8 mouse cellular contexts compared by ENCODE assay signal in genomic region chr15:89059161-89059931, GRCm38 (mm10). TPM values are rescaled to one million over a fixed set of nuclear protein-coding genes. Genes with fewer than 3 reads are reported as not detected.
DNase-seq lines count a peak whose midpoint lies in the region; ATAC-seq and TF ChIP-seq lines count a peak whose summit lies in the region.

Gene Panx2 (plus strand): TSS chr15:89059734.

- no peak for ATAC-seq in embryonic facial prominence, embryonic 15.5 days (ENCODE audit: insufficient number of reproducible peaks, low FRiP score, low TSS enrichment, low read depth)
- ATAC-seq in intestine, embryonic 14.5 days (replicated peaks; ENCODE audit: low FRiP score, low TSS enrichment, low read depth), result no peak; the same call in 1 of the 2 replicates
- ATAC-seq in liver, postnatal 0 days, result no peak
- ATAC-seq in stomach, postnatal 0 days (ENCODE audit: low FRiP score, low TSS enrichment), result no peak

- H3K4me1 ChIP-seq in liver, adult 2 months (ENCODE audit: control insufficient read depth, insufficient read depth, low read length), result peaks cover 2% of the 10 kb centered on the region; the same call in 1 of the 2 replicates
- H3K4me1 ChIP-seq in embryonic facial prominence, embryonic 15.5 days, result peaks cover 9% of the 10 kb centered on the region; the same call in 1 of the 2 replicates
- H3K4me1 ChIP-seq in intestine, embryonic 14.5 days (replicated peaks; ENCODE audit: control insufficient read depth, insufficient read depth, low read length), result peaks cover 3% of the 10 kb centered on the region; the same call in 1 of the 2 replicates
- no peaks in the 10 kb centered on the region for H3K4me1 ChIP-seq in liver, postnatal 0 days (ENCODE audit: insufficient read depth)
- no peaks in the 10 kb centered on the region for H3K4me1 ChIP-seq in stomach, postnatal 0 days (replicated peaks; ENCODE audit: control insufficient read depth, insufficient read depth)

- H3K27ac ChIP-seq in liver, adult 2 months (replicated peaks; ENCODE audit: insufficient read depth, low read depth, low read length), result no peak within 1 kb of the TSS
- H3K27ac ChIP-seq in embryonic facial prominence, embryonic 15.5 days (replicated peaks), result no peak within 1 kb of the TSS
- H3K27ac ChIP-seq in intestine, embryonic 14.5 days (ENCODE audit: low read depth), result no peak within 1 kb of the TSS
- no peak within 1 kb of the TSS for H3K27ac ChIP-seq in liver, postnatal 0 days (ENCODE audit: low read depth)
- H3K27ac ChIP-seq in stomach, postnatal 0 days (replicated peaks), result no peak within 1 kb of the TSS

- no peak for DNase-seq in liver, adult 2 months (ENCODE audit: extremely low read depth, low read depth, low spot score)
- DNase-seq in liver, result no peak
- DNase-seq in cerebellum, adult 18-20 months, result peak; percentile 61 to 70
- peak; percentile 68 for DNase-seq in intestine, embryonic 14.5 days (ENCODE audit: low spot score)
- no peak for DNase-seq in liver, postnatal 0 days
- DNase-seq in stomach, postnatal 0 days (ENCODE audit: low spot score), result no peak
- DNase-seq in B cell, adult 2 months, result no peak

- TF ChIP-seq CTCF in liver, adult 2 months (IDR thresholded peaks at IDR 0.05; ENCODE audit: low read depth, low read length), result no peak
- TF ChIP-seq CTCF in liver, postnatal 0 days (IDR thresholded peaks at IDR 0.05; ENCODE audit: low read depth), result no peak
- TF ChIP-seq CTCF in stomach, postnatal 0 days (IDR thresholded peaks at IDR 0.05; ENCODE audit: low read depth), result no peak

- peaks cover 8% of the 10 kb centered on the region for H3K27me3 ChIP-seq in liver, adult 2 months (ENCODE audit: control insufficient read depth, insufficient read depth, low read length)
- peaks cover 54% of the 10 kb centered on the region for H3K27me3 ChIP-seq in embryonic facial prominence, embryonic 15.5 days
- peaks cover 44% of the 10 kb centered on the region for H3K27me3 ChIP-seq in intestine, embryonic 14.5 days (replicated peaks; ENCODE audit: control insufficient read depth, insufficient read depth, low read length)
- peaks cover 51% of the 10 kb centered on the region for H3K27me3 ChIP-seq in liver, postnatal 0 days (ENCODE audit: insufficient read depth, low read length)
- H3K27me3 ChIP-seq in stomach, postnatal 0 days (ENCODE audit: control insufficient read depth, insufficient read depth, low read length), result no peaks in the 10 kb centered on the region; the same call in 1 of the 2 replicates

- H3K36me3 ChIP-seq in liver, adult 2 months (ENCODE audit: control insufficient read depth, insufficient read depth, low read length), result no peaks in the 10 kb centered on the region
- H3K36me3 ChIP-seq in embryonic facial prominence, embryonic 15.5 days, result no peaks in the 10 kb centered on the region
- no peaks in the 10 kb centered on the region for H3K36me3 ChIP-seq in intestine, embryonic 14.5 days (ENCODE audit: control insufficient read depth, insufficient read depth, low read length)
- H3K36me3 ChIP-seq in liver, postnatal 0 days (replicated peaks; ENCODE audit: insufficient read depth, low read length), result no peaks in the 10 kb centered on the region
- no peaks in the 10 kb centered on the region for H3K36me3 ChIP-seq in stomach, postnatal 0 days (ENCODE audit: control insufficient read depth, insufficient read depth, low read length)

- no peak for TF ChIP-seq EP300 in liver, postnatal 0 days (IDR thresholded peaks at IDR 0.05; ENCODE audit: low read depth)
- no peak for TF ChIP-seq EP300 in stomach, postnatal 0 days (optimal IDR thresholded peaks at IDR 0.05)

- TF ChIP-seq POLR2A in liver, adult 2 months (IDR thresholded peaks at IDR 0.05; ENCODE audit: extremely low read depth, insufficient read depth, low read length), result no peak

- H3K4me3 ChIP-seq in liver, adult 2 months (ENCODE audit: insufficient read depth, low read depth, low read length), result peak within 1 kb of the TSS; percentile 40; the same call in 1 of the 2 replicates
- peak within 1 kb of the TSS; percentile 58 for H3K4me3 ChIP-seq in embryonic facial prominence, embryonic 15.5 days (replicated peaks)
- H3K4me3 ChIP-seq in intestine, embryonic 14.5 days (ENCODE audit: low read depth, low read length), result peak within 1 kb of the TSS; percentile 49
- H3K4me3 ChIP-seq in liver, postnatal 0 days (ENCODE audit: low read depth, low read length), result peak within 1 kb of the TSS; percentile 48
- peak within 1 kb of the TSS; percentile 53 for H3K4me3 ChIP-seq in stomach, postnatal 0 days (ENCODE audit: low read depth, low read length)

- WGBS in liver, adult 2 months, result 3% methylated on average over 34 of the region's 57 CpGs
- under 1% methylated on average over 49 of the region's 57 CpGs for WGBS in embryonic facial prominence, embryonic 15.5 days
- WGBS in intestine, embryonic 14.5 days, result 2% methylated on average over 47 of the region's 57 CpGs
- WGBS in liver, postnatal 0 days (ENCODE audit: insufficient replicate concordance), result 4% methylated on average over 34 of the region's 57 CpGs
- 1% methylated on average over 46 of the region's 57 CpGs for WGBS in stomach, postnatal 0 days

- peak within 1 kb of the TSS; percentile 89 for H3K4me2 ChIP-seq in embryonic facial prominence, embryonic 15.5 days (replicated peaks)
- peak within 1 kb of the TSS; percentile 97 for H3K4me2 ChIP-seq in intestine, embryonic 14.5 days (ENCODE audit: low read length)
- peak within 1 kb of the TSS; percentile 75 for H3K4me2 ChIP-seq in liver, postnatal 0 days (ENCODE audit: low read depth, low read length)
- H3K4me2 ChIP-seq in stomach, postnatal 0 days (replicated peaks; ENCODE audit: low read depth), result peak within 1 kb of the TSS; percentile 95

- no peak within 1 kb of the TSS for H3K9ac ChIP-seq in liver, adult 2 months (ENCODE audit: low read depth, low read length)
- peak within 1 kb of the TSS; percentile 33 for H3K9ac ChIP-seq in embryonic facial prominence, embryonic 15.5 days
- peak within 1 kb of the TSS; percentile 50 for H3K9ac ChIP-seq in intestine, embryonic 14.5 days (ENCODE audit: low read length)
- H3K9ac ChIP-seq in liver, postnatal 0 days (replicated peaks), result 0 out of 2 replicates have a peak within 1 kb of the TSS, but pooled peaks have one; percentile 7
- H3K9ac ChIP-seq in stomach, postnatal 0 days (ENCODE audit: low read length), result peak within 1 kb of the TSS; percentile 51

- H3K9me3 ChIP-seq in embryonic facial prominence, embryonic 15.5 days (replicated peaks), result no peaks in the 10 kb centered on the region
- H3K9me3 ChIP-seq in intestine, embryonic 14.5 days (ENCODE audit: control insufficient read depth, low read length), result no peaks in the 10 kb centered on the region
- no peaks in the 10 kb centered on the region for H3K9me3 ChIP-seq in liver, postnatal 0 days (ENCODE audit: low read length)
- no peaks in the 10 kb centered on the region for H3K9me3 ChIP-seq in stomach, postnatal 0 days (ENCODE audit: control insufficient read depth, low read length)

- H3K79me2 ChIP-seq in liver, adult 2 months (ENCODE audit: control insufficient read depth, insufficient read depth, low read length), result no peaks in the 10 kb centered on the region

RNA-seq across cellular contexts. Expression of gene Panx2, which starts in this region (rescaled TPM):
- not detected in 2 replicates for total RNA-seq in liver, adult 2 months (2014; rRNA removed)
- polyA plus RNA-seq in liver, adult 2 months (2012; rRNA removed), result not detected in 2 replicates
- 0.33 and 0.84 TPM in 2 replicates for polyA plus RNA-seq in embryonic facial prominence, embryonic 15.5 days (2015; fragmentation: Nextera tagmentation; extraction: Ambion mirVana)
- 0.23 and 0.71 TPM in 2 replicates for polyA plus RNA-seq in intestine, embryonic 14.5 days (2014; fragmentation: Nextera tagmentation; extraction: Ambion mirVana)
- polyA plus RNA-seq in liver, postnatal 0 days (2015; fragmentation: Nextera tagmentation; extraction: Ambion mirVana), result not detected in 2 replicates
- 0.16 and 0.79 TPM in 2 replicates for polyA plus RNA-seq in stomach, postnatal 0 days (2015; fragmentation: Nextera tagmentation; extraction: Ambion mirVana)

Comparison
In these comparisons a context has a peak if more than half of its experiments do, and no peak if none do; other contexts are left out.
1. Peak in DNase-seq, H3K4me3 ChIP-seq, H3K9ac ChIP-seq and H3K4me2 ChIP-seq in intestine, embryonic 14.5 days; RNA of the gene not detected or under 1 TPM.
2. DNase-seq: peak in cerebellum, adult 18-20 months (2 of 2); none in liver, adult 2 months (single experiment), liver (single experiment), liver, postnatal 0 days (single experiment), stomach, postnatal 0 days (single experiment) and B cell, adult 2 months (0 of 2).
3. Peak in every context shown above with its lines, with median percentiles within 50 percentile points of each other: H3K4me3 ChIP-seq and H3K4me2 ChIP-seq.